Mouse (Mus musculus): Measurements from ENCODE around the gene Klhdc1.

Gene Klhdc1

DNA sequence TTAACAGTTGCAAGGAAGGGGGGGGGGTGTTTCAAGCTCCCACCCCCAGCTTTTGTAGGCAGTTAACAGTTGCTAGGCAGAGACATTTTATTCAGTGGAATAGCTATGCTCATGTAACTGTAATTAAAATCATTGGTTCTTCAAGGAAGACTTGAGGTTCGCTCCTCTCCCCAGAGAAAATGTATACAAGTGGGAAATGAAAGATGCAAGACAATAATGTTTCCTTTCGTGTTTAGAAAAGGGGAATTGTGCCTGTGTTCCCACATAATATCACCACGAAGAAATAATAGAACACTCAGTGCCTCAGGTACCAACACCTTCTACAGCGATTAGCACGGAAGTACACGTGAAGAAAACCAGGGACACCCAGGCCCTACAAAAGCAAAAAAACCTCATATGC is at the start of gene Klhdc1:
Gene Klhdc1, plus strand, starts transcription at position 301 of the 400 bp plus-strand sequence.
- no peak for DNase-seq (ENCODE audit: low spot score in 2 of 2)

DNA sequence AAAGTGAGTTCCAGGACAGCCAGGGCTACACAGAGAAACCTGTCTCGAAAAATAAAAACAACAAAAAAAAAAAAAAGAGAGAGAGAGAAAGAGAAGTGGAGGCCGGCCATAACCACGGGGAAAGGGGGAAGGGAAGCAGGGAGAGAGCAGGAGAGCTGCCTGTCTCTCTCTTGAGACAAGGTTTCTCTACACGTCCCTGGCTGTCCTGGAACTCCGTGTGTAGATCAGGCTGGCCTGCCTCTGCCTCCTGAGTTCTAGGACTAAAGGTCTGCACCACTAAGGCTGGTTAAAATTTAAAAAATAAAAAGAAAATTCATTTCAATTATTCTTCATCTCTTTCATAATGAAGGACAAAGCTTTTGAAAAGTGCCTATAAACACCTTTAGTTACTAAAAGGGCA is 49.6 kb upstream of the Klhdc1 start:
- no peak for DNase-seq (ENCODE audit: low spot score in 2 of 2)

DNA sequence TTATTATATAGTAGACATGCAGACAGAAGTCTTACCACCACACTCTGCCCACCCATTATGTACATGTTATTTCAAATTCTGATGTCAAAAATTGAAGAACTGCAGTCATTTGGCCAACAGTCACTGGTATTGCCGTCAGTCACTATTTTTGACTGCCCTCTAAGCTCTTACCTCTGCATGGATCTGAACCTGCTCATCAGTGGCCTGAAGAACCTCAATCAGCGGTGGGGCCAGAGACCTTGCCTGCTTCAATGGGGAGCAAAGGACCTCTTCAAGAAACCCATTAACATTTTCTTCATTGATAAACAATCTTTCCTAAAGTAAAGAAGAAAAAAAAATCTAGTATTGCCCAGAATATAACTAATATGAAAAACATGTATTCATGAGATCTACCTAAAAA is 48.3 kb upstream of the Klhdc1 start:
- no peak for DNase-seq (ENCODE audit: low spot score in 2 of 2)

DNA sequence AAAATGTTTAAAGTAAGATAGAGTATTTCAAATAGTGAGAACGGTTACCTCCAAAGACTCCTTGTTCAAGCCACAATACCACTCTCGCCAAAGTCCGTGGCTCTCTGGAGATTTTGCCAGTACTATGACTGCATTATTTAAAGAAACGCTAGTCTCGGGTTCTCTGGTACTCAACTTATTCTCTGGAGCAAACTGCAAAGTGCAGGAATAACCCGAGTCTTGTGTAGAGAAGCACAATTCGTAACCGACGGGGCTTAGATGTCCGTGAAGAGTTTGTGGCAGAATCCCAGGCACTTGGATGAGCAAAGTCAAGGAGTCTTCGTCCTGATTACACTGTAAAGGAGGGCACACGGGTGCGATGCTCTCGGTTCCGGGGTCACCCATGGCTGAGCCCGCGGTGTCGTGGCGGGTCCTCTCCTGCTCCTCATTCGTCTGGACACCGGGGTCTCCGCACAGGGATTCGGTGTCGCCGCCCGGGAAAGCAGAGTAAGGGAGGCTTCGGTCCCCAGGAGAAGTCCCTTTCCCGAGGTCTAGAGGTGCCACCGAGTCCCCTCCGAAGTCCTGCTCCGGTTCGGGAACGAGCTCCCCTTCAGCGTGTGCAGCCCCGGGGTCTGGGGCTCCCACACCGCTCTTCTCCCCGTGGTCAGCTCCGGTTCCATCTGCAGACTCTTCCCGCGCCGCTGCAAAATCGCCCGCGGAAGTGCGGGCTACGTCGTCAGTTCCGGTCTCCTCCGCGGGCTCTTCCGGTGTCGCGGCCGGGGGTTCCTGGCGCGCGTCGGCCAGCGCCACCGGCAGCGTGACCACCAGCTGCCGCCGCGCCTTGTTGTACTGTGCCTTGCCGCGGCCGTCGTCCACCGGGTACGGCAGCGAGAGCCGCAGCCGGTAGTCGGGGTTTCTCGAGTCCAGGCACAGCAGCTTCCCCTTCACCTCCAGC is 44.3 kb upstream of the Klhdc1 start, which contains the start of gene Gm49383:
Gene Gm49383, minus strand, starts transcription at position 661 of the 934 bp plus-strand sequence.
- DNase-seq (ENCODE audit: low spot score in 2 of 2) = peak; percentile 49 to 52

DNA sequence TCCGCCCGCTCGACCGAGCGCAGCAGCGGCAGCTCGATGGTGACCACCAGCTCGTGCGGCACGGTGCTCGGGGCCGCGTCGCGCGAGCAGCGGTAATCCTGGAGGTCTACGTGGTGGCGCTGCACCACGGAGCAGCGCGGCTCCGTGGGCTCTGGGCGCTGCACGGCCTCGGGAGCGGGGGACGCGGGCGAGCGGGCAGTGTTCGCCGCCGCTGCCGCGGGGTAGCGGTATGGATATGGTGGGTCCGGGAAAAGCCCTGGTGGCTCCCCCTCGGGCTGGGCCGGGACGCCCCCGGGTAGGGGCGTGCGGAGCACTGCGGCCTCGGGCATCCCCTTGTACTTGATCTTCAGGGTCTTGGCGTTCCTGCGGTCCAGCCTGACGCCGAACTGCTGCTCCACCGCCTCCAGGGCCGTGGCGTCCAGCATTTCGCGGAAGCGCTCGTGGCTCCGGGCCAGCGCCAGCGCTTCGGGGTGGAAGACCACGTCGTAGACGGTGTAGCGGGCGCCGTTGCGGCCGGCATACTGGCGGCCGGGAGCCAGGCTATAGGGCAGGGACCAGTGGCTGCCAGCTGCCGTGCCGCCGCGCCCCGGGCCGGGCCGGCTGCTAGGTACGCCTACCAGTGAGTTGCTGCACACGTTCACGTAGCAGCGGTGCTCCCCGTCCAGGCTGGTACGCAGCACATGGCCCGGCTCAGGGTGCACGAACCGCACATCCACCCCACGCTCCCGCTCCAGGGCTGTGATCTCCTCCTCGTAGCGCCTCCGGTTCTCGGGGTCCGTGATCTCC is 43.4 kb upstream of the Klhdc1 start:
- peak; percentile 10 to 39 for DNase-seq (ENCODE audit: low spot score in 2 of 2)

DNA sequence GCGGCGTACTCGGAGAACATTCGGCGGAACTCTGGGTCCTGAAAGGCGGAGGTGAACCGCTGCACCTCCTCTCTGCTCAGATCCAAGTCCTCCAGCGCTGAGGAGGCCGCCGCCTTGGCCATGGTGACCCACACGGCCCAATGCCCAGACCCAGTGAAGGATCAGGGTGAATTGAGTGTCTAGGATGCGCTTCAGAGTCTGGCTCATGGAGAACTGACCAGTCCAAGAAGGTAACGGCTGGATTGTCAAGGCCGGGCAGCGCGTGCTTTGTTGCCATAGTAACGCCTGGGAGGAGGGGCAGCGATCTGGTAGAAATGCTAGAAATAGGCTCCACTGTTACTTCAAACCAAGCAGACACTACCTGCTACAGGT is 42.8 kb upstream of the Klhdc1 start, which contains the start of gene Dnaaf2:
Gene Dnaaf2, minus strand, starts transcription at position 266 of the 372 bp plus-strand sequence.
- DNase-seq (ENCODE audit: low spot score in 2 of 2) = peak in 1 of 2 experiments; percentile 35

DNA sequence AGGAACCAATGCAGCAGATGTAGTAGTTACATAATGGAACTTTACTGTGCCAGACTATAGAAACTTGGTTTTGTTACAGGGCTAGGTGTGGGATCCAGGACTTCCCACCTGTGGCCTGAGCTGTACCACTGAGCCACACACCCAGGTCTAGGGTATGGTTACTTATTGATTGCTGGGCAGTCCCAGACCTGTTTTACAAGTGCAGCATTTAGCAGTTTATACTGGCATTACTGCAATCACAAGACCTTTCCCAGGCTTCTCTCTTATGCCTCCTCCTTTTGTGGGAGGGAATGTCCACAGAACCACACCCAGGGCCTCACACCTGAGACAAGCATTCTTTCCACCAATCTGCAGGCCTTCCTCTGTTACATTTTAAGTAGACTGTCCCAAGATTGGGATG is 42.0 kb upstream of the Klhdc1 start:
- DNase-seq (ENCODE audit: low spot score in 2 of 2) = no peak

DNA sequence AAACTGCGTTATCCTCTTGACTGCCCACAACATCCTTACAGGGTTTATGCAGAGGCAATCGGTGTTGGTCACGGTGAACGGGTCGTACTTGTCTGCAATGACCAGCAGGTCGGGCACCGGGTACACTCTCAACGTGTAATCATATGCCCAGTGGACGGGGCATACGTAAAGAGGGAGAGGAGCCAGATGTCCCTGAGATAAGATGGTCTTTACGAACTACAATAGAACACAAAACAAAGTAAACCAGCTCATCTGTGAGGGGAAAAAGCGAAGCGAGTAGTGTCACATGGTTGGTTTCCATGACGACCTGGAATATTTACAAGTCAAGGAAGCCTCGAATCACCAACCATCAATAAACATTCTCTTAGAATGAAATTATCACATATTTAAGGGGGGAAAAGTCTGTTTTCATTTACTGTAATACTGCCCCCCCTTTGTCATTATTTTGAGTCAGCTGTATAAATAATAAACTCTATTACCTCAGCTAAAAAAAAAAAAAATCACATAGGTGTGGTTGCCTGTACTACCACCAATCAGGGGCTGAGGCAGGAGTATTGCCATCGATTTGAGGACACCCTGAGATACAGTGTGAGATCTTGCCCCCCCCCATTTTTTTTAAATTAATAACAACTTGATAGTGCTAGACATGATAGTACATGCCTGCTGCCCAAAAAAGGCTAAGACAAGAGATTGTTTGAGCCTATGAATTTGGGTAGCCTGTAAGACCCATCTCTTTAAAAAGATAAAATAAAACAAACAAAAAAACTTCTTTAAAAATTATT is 36.7 kb upstream of the Klhdc1 start, which contains the start of gene Gm49384:
Gene Gm49384, minus strand, starts transcription at position 216 of the 782 bp plus-strand sequence.
- DNase-seq (ENCODE audit: low spot score in 2 of 2) = no peak

DNA sequence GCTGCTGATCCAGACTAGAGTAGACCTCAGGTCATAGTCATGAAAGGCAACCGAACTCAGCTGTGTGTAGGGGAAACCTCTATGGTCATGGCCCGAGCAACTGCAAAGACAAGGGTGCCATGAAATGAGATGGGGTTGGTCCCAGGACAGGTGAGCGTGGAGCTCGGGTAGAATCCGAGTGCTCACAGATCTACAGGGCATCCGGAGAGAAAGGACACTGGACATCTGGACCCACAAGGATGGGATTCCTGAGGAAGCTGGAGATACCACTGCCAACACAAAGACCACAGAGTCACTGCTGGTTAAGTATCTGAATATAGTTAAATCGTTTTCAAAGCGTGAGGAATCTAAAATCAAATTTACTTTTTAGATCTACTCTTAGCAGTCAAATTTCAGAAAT is 33.6 kb upstream of the Klhdc1 start:
- no peak for DNase-seq (ENCODE audit: low spot score in 2 of 2)

DNA sequence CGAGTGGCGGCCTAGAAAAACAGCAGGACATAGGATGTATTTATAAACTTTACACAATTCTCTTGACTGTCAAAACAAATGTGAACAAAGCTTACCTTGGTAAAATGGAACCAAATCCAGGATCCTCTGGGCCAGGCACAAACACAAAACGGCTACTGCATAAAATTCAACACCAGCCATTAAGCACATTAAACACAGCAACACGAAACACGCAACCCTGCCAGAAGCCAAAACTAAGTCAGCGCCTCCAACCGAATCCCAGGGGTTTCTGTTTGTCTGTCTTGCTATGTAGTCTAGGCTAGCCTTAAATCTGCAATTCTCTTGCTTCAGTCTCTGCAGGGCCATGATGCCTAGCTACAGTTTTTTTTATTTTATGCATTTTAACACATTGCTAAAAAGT is 33.0 kb upstream of the Klhdc1 start:
- DNase-seq (ENCODE audit: low spot score in 2 of 2) = no peak

DNA sequence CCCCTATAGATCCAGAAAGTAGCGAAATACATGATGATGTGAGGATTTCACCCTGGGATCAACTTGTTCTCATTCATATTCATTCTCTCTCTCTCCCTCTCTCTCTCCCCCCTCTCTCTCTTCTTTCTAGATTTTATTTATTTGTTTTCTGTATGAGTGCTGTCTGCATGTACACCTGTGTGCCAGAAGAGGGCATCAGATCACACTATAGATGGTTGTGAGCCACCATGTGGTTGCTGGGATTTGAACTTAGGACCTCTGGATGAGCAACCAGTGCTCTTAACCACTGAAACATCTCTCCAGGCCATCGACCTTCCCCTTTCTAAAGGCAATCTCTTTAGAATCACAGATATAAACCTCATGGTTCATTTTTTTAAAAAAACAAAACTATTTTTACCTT is 32.5 kb upstream of the Klhdc1 start:
- DNase-seq (ENCODE audit: low spot score in 2 of 2) = no peak

DNA sequence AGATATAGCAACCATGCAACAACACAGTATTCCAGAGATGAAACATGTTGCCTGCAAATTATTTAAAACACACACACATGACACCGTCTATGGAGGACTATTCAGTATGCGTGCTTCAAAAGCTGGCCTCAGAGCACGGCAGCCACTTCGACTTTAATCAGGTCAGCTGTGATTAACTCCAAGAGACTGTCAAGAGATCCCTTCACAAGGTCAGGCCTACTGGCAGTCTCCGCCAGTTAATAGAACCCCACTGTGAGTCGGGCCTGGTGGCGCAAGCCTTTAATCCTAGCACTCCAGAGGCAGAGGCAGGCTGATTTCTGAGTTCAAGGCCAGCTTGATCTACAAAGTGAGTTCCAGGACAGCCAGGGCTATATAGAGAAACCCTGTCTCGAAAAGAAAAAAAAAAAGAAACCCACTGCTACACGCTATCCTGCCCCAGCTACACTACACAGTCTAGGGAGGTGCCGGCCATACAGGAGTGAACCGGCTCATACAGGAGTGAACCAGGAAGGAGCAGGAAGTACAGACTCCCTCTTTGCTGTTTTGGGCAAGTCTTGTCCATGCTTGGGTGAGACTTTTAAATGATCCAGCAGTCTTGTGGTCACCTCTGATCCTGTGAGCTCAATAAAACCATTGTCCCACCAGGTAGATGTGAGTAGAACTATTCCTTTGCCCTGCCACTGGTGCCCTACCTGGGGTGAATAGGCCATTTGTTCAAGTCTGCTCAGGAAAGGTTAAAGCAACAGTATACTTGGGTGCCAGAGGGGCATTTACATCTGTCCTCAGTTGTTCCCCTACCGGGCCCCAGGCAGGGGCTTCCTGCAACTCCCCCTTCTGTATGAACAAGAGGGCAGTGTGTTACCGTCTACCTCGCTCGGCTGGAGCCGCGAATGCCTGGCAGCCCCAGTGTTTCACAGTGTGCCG is 30.7 kb upstream of the Klhdc1 start:
- no peak for DNase-seq (ENCODE audit: low spot score in 2 of 2)

DNA sequence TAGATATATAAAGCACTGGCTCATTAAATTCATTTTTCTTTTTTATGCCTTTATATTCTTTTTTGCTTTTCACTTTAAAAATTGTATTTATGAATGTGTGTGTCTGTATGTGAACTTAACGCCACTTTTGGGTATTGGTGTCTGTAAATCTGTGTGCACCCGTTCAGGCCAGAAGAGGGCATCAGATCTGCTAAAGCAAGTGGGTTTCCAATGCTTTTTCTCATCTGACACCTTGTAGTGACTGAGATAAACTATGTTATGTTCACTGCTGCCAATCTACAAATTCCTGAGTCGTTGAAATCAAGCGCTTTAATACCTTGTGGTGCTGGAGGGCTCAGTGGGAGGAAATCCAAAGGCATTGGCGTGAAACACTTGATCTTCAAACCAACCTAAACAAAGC is 29.9 kb upstream of the Klhdc1 start:
- DNase-seq (ENCODE audit: low spot score in 2 of 2) = no peak

DNA sequence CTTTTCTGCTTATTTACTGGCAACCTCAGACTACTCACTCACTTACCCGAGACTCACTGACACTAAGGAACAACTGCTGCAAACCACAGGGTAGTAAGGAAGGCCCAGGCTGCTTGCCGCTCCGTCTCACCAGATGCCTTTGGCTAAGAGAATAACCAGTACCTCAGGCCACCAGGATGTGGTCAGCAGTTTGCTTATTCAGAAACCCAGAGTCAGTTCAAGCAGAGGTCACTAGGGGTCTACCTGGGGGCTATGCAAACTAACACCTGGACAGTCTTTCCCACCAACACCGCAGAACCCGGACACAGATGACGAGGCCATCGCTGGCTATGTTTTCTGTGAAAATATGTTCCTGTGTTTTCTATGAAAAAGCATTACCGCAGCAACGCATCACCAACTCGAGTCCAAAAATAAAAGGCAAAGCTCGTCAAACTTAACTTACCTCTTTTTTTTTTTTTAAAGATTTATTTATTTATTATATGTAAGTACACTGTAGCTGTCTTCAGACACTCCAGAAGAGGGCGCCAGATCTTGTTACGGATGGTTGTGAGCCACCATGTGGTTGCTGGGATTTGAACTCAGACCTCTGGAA is 27.7 kb upstream of the Klhdc1 start:
- no peak for DNase-seq (ENCODE audit: low spot score in 2 of 2)

DNA sequence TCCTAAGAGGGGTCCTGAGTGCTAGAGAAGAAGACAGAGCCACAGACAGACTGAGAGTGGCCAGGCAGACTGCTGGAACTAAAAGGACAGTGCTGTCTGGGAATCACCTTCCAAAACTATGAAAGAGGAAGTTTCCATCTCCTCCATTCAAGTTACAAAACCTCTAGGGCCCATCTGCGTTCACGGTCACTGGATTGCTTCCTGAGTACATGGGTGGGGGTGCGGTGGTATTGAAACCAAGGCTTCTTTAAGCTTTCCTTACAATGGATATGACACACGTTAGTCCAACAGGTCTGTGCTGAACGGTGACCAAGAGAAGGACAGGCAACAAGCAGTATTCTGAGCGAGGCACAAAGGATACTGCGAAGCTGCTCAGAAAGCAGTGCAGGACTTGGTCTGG is 26.6 kb upstream of the Klhdc1 start:
- DNase-seq (ENCODE audit: low spot score in 2 of 2) = no peak

DNA sequence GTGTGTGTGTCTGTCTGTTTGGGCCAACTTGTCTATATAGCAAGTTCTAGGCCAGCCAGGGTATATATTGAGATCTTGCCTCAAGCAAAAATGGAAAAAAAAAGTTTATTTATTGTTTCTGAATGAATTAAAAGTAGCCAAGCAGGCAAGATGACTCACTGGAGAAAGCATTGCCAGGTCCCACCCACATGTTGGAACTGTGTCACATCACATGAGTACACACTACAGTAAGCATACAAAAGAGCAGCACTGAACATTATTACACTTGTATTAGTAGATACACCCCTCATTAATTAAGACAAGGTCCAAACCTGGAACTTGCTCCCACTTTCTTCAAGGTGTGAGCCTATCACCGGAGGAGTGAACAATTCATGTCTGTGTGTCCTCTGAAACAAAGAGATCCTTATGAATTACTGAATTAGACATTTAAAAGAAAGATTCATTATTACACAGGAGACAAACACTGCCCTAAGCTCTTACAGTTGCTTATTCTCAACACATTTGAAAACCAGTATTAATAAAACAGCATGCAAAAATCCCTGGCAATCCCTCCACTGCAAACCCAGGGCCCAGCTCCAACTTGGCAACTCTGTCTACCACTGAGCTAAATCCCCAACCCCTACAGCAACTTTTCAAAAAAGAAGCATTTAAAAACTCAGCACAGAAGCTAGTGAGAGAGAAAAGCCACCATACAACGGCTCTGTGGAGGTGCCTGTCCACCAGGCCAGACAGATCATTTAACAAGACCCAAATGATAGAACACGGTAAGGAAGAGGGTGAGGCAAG is 25.8 kb upstream of the Klhdc1 start:
- DNase-seq (ENCODE audit: low spot score in 2 of 2) = no peak

DNA sequence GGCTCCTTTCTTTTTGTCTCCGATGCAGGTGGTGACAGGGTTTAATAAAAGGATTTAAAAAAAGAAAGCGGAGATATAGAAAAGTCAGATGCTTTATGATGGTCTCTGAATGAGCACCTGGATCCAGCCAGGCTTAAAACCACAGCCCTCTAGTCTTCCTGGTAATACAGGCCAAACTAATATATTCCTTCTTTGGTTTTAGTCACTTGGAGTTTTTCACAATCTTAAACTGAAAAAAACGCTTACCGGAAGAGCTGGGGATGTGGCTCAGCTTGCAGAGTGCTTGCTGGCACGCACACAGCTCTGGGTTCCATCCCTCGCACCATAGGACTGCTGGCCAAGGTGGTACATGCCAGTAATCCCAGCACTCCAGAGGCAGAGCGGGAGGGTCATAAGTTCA is 24.4 kb upstream of the Klhdc1 start:
- no peak for DNase-seq (ENCODE audit: low spot score in 2 of 2)

DNA sequence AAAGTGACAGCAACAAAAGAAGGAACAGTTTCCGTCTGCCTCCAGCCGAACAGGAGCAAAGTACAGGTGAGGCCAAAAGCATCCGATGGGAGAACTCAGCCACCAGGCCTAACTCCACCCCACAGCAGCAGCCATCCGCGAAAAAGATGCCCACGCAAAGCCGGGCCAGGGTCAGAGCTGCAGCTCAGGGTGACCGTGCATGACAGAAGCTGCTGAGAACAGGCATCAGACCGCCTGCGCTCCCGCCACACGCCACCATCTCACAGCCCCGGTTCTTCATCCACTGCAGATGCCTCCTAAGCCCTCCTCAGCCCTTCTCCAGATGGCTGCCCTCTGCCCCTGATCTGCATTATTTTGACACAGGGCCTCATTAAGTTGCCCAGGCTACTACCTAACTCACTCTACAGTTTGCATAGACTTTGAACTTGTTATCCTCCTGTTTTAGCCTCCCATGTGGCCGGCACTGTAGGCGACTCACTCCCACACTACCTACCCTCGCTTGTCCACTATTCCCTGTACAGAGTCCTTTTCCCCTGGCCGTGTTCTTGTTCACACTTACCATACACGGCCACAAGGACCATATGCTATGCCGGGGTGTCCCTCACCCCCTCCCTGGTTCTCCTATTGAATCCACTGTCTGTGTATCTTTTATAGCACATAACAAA is 20.2 kb upstream of the Klhdc1 start:
- no peak for DNase-seq (ENCODE audit: low spot score in 2 of 2)
